Mouse (Mus musculus) kidney, embryonic 16.5 days (tissue): ENCODE measurements around the gene Ccdc159. TPM values are rescaled to one million over a fixed set of nuclear protein-coding genes. Genes with fewer than 3 reads are reported as not detected.

ENCODE experiments used
- ATAC-seq: fragments of 200-750 bp; cut with Nextera tagmentation; 2 replicates; pipeline ENCODE4 v1.8.0; 2017; ENCODE audit warnings: moderate TSS enrichment; ENCODE audit not compliant: low FRiP score, low TSS enrichment
- H3K27ac ChIP-seq: fragments of 300-500 bp; sonication (generic); 2 replicates; pipeline ENCODE4 v1.5.1; 2014; ENCODE audit warnings: low read length
- H3K27me3 ChIP-seq: fragments of 300-500 bp; sonication (generic); 2 replicates; pipeline ENCODE4 v1.6.1; 2014; ENCODE audit warnings: low read length, control low read depth, mixed read lengths; ENCODE audit not compliant: insufficient read depth
- H3K36me3 ChIP-seq: fragments of 300-500 bp; sonication (generic); 2 replicates; pipeline ENCODE4 v1.6.1; 2014; ENCODE audit warnings: low read length, control low read depth, mixed read lengths; ENCODE audit not compliant: insufficient read depth
- H3K4me1 ChIP-seq: fragments of 300-500 bp; sonication (generic); 2 replicates; pipeline ENCODE4 v1.6.1; 2014; ENCODE audit warnings: low read length, control low read depth, mixed read lengths; ENCODE audit not compliant: insufficient read depth
- H3K4me2 ChIP-seq: fragments of 300-500 bp; sonication (generic); replicated peaks from 2 replicates; pipeline ENCODE4 v1.6.1; 2014; ENCODE audit warnings: low read depth, low read length
- H3K4me3 ChIP-seq: fragments of 300-500 bp; sonication (generic); 2 replicates; pipeline ENCODE4 v1.5.1; 2014; ENCODE audit warnings: mild to moderate bottlenecking, low read length
- H3K9ac ChIP-seq: fragments of 300-500 bp; sonication (generic); replicated peaks from 2 replicates; pipeline ENCODE4 v1.6.1; 2014; ENCODE audit warnings: low read length
- H3K9me3 ChIP-seq: fragments of 300-500 bp; sonication (generic); 2 replicates; pipeline ENCODE4 v1.6.1; 2016; ENCODE audit warnings: low read length, control low read depth
- whole genome bisulfite sequencing: fragments of 180-500 bp; shearing (Covaris S2); extraction: QIAGEN DNeasy Blood & Tissue Kit; methylation state at CpG from one replicate; pipeline ENCODE4 v1.1.7; 2014; 5-methylcytosine and 5-hydroxymethylcytosine counted together
- polyA plus RNA-seq: library from polyadenylated mRNA; unstranded; fragments of >200 nt; fragmentation: Nextera tagmentation; extraction: Ambion mirVana; gene quantifications from 2 replicates; pipeline ENCODE4 v1.2.1, GENCODE M21; 2015

Gene Ccdc159
- polyA plus RNA-seq, 1 experiment from 2014 or later = 5.4 TPM

DNA sequence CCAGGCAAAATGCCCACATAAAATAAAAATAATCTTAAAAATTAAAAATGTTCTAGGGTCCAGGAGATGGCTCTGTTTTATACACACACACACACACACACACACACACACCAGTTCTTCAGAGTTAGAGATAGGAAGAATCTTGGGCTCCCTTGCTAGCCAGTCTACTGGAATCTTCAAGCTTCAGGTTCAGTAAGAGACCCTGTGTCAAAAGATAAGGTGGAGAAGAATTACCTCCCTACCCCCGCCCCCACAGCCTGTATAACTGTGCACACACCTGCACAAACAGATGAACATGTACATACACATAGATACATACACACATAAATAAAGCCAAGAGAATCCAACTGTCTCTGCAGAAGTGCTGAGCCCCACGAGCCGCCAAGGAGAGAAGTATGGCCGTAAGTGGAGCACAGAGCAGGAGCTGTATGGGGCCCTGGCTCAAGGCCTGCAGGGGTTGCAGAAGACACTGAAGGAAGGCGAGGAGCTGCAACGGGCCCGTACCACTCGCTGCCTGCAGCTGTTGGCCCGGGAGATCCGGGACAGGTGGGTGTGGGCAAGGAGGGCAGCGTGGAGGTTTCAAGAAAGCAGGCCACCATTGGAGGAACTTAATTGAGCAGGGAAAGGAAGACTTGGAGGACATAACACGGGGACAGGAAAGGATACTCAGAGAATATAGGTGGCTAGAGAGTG is 5.3 kb downstream of the Ccdc159 start:
- H3K27me3 ChIP-seq = no peaks in the 10 kb centered on the region
- 55% methylated on average over 12 of the region's 12 CpGs for WGBS
- ATAC-seq = no peak
- no peak overlapping the region for H3K27ac ChIP-seq
- H3K9ac ChIP-seq = no peak overlapping the region
- no peaks in the 10 kb centered on the region for H3K9me3 ChIP-seq
- no peak overlapping the region for H3K4me2 ChIP-seq
- H3K36me3 ChIP-seq = no peaks in the 10 kb centered on the region
- H3K4me1 ChIP-seq = peaks cover 10% of the 10 kb centered on the region
- H3K4me3 ChIP-seq = no peak overlapping the region

DNA sequence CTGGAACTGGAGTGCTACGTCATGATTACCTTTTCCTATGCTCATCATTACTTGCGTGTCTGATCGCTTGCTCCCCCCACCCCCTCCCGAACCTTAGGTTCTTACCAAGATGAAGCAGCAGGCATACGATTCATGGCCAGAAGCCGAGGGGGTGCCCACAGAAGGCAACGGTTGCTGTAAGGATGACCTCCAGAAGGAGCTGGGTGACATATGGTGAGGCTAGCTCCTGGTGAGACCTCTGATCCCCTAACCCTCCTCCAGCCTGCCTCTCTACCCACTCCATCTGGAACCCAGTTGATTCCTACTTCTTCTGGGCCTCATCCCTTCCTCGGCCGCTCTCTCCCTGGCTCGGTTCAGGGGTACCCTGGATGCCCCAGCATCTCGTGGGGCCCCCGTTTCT is 6.8 kb downstream of the Ccdc159 start:
- Histone ChIP-seq H3K27ac (no peak overlapping the region), H3K4me1 (peaks cover 9% of the 10 kb centered on the region; the same call in 1 of the 2 replicates), H3K9me3 (no peaks in the 10 kb centered on the region), H3K4me2 (no peak overlapping the region), H3K4me3 (no peak overlapping the region), H3K36me3 (no peaks in the 10 kb centered on the region), H3K9ac (no peak overlapping the region), H3K27me3 (no peaks in the 10 kb centered on the region)
- ATAC-seq = no peak
- 89% methylated on average over 12 of the region's 12 CpGs for WGBS

DNA sequence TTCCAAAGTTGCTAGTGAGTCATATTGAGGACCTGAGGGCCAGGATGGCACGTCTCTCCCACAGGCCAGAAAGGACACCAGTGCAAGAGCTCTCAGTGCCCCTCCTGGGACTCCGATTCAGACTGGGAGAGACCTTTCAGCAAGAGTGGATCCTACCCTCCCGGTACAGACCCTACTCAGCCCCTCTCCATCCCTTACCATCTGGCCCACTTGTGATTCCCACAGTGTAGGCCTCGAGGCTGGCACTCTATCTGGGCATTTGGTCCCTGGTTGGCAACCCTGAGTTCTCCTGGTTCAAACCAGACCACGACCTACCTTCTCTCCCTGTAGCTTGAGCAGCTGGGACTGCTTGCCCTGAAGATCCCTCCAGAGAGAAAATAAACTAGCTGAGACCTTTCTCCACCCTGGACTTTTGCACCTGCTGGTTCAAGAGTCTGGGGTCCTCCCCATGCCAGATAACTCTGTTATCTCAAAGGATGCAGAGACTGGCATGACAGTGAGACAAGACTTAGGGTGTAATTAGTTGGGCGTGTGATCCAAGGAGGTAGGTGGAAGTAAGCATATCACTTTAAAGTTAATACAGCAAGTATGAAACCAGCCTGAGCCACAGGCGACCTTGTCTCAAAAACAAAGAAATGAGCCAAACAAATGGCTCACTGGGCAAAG is 8.3 kb downstream of the Ccdc159 start:
- no peak overlapping the region for H3K9ac ChIP-seq
- H3K4me2 ChIP-seq = no peak overlapping the region
- H3K9me3 ChIP-seq = no peaks in the 10 kb centered on the region
- H3K4me3 ChIP-seq = no peak overlapping the region
- no peaks in the 10 kb centered on the region for H3K27me3 ChIP-seq
- no peak overlapping the region for H3K27ac ChIP-seq
- peaks cover 9% of the 10 kb centered on the region; the same call in 1 of the 2 replicates for H3K4me1 ChIP-seq
- ATAC-seq = no peak
- 86% methylated on average over 7 of the region's 7 CpGs for WGBS
- no peaks in the 10 kb centered on the region for H3K36me3 ChIP-seq

DNA sequence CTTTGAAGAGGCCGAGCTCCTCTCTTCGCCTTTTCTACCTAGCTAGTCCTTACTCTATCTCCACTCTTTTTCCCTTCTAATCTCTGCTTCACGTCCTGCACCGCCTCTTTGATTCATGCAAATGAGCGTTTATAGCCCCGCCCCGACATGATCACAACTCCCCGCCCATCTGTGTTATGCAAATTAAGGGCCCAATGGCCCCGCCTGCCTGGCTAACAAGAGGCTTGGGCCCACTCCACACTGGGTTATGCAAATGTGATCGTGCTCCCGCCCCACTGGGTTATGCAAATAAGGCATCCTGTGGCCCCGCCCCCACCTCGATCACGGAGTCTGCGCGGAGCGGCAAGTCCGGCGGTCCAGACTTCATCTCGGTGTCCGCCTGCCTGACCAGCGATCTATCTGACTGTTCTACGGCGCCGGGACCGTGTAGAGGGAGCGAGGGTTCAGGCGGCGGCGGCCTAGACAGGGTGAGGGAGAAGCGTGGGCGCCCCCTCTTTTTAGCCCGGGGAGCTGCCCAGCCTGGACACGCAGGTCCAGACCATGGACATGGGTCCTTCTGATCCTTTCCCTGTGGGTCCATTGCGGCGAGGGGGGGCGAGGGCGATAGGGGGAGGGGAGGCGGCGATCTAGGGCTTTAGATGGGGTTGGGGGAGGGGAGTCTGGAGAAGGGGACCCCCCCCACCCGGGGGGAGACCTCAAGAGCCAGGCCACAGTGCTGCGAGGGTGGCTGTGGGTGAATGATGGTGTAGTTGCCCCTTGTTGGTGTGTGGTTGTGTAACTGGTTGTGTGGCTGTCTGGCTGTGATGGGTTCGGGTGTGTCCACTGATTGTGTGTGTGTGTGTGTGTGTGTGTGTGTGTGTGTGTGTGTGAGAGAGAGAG is 9.7 kb downstream of the Ccdc159 start, which contains the start of gene Plppr2:
Gene Plppr2, plus strand, starts transcription at position 342 of the 879 bp plus-strand sequence.
- Histone ChIP-seq H3K36me3 (no peaks in the 10 kb centered on the region), H3K27ac (peak within 1 kb of the TSS; percentile 31; the same call in 1 of the 2 replicates), H3K9ac (peak within 1 kb of the TSS; percentile 67), H3K4me3 (peak within 1 kb of the TSS; percentile 65), H3K4me2 (peak within 1 kb of the TSS; percentile 75), H3K4me1 (peaks cover 9% of the 10 kb centered on the region; the same call in 1 of the 2 replicates), H3K27me3 (no peaks in the 10 kb centered on the region), H3K9me3 (no peaks in the 10 kb centered on the region)
- ATAC-seq = peak; percentile 98
- WGBS = 3% methylated on average over 41 of the region's 43 CpGs

DNA sequence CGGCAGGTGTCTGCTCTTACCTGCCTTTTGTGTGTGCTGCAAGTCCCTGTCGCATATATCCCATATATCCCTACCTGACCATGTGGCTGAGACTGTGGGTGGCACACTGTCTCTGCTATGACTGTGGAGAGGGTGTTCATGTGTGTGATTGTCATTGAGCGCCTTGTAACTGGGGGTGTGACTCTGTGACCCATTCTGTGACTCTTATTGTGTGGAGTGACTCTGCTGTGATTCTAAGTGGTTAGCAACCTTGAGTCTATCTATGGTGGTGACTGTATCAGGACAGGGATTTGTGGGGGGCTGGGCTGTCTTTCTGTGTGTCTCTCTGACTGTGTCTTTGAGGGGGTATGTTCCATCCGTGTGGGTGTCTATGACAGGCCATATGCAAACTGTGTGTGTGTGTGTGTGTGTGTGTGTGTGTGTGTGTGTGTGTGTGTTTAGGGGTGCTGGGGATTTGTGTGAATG is 10.5 kb downstream of the Ccdc159 start:
- H3K27ac ChIP-seq = no peak overlapping the region
- WGBS = 79% methylated on average over 4 of the region's 4 CpGs
- no peaks in the 10 kb centered on the region for H3K36me3 ChIP-seq
- peaks cover 9% of the 10 kb centered on the region; the same call in 1 of the 2 replicates for H3K4me1 ChIP-seq
- no peak overlapping the region for H3K9ac ChIP-seq
- H3K27me3 ChIP-seq = no peaks in the 10 kb centered on the region
- H3K9me3 ChIP-seq = no peaks in the 10 kb centered on the region
- peak overlapping the region; percentile 75 for H3K4me2 ChIP-seq
- no peak overlapping the region for H3K4me3 ChIP-seq
- no peak for ATAC-seq

DNA sequence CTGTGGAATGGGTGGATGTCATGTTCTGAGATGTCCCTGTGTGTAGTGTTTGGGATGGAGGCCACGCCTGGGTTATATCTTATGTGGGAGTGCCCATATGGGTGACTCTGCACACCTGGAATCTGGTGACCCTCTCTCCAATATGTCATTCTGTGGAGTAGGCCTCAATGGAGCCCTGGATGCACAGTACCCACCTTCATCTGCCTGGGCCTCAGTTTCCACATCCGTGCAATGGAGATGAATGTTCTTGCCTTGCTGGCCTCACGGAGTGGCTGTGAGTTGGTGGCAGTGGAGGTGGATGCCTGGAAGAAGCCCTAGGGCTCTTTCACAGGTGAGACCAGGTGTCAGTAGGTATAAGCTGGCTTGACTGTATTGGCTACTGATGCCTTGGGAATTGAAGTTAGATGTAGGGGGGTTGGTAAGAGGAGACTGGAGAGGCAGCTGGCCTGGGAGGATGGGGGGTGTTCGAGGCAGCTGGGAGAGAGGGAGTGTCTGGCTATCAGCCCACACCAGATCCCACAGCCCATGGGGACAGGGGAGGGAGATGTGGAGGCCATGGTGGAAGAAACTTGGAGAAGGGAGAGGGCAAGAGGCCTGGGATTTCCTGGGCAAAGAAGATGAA is 11.1 kb downstream of the Ccdc159 start:
- Histone ChIP-seq H3K4me2 (no peak overlapping the region), H3K4me3 (no peak overlapping the region), H3K4me1 (peaks cover 9% of the 10 kb centered on the region; the same call in 1 of the 2 replicates), H3K9me3 (no peaks in the 10 kb centered on the region), H3K27ac (no peak overlapping the region), H3K9ac (no peak overlapping the region), H3K27me3 (no peaks in the 10 kb centered on the region), H3K36me3 (no peaks in the 10 kb centered on the region)
- 83% methylated on average over 4 of the region's 4 CpGs for WGBS
- no peak for ATAC-seq

DNA sequence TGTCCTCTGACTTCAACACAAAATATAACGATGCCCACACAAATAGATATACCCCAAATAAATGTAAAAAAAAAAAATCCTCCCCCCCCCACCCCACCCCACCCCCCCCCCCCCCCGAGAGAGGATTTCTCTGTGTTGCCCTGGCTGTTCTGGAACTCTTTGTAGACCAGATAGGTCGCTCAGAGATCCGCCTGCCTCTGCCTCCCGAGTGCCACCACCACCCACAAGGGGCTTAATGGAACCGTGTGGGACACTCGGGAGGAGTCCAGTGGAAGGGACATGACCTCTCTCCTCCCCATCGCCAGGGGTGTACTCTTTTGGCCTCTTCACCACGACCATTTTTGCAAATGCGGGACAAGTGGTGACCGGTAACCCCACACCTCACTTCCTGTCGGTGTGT is 15.8 kb downstream of the Ccdc159 start:
- no peak for ATAC-seq
- H3K4me2 ChIP-seq = no peak overlapping the region
- peaks cover 4% of the 10 kb centered on the region; the same call in 1 of the 2 replicates for H3K4me1 ChIP-seq
- 80% methylated on average over 11 of the region's 12 CpGs for WGBS
- H3K36me3 ChIP-seq = no peaks in the 10 kb centered on the region
- H3K27ac ChIP-seq = no peak overlapping the region
- no peak overlapping the region for H3K9ac ChIP-seq
- H3K4me3 ChIP-seq = no peak overlapping the region
- 0 out of 2 replicates have a peak, but pooled peaks cover 4% of the 10 kb centered on the region for H3K27me3 ChIP-seq
- no peaks in the 10 kb centered on the region for H3K9me3 ChIP-seq

DNA sequence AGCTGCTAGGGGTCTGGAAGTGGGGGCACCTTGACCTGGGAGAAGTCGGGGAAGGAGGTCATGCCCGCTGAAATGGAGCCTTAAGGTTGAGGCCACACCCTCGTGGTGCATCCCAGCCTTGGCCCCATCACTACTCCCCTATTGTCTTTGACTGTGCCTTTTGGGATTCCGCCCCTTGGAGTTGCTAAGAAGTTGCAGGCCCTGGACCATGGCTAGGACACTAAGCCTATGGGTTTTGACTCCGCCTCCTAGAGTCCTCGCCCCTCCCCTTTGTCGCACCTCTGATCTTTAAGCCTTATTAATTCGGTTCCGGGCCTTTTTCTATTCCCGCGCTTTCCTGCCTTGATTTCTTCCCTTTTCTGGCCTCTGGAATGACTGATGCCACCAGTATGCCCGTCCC is 16.4 kb downstream of the Ccdc159 start:
- H3K36me3 ChIP-seq = no peaks in the 10 kb centered on the region
- WGBS = 50% methylated on average over 12 of the region's 12 CpGs
- peaks cover 4% of the 10 kb centered on the region; the same call in 1 of the 2 replicates for H3K4me1 ChIP-seq
- no peak overlapping the region for H3K4me2 ChIP-seq
- no peak overlapping the region for H3K27ac ChIP-seq
- ATAC-seq = no peak
- H3K9ac ChIP-seq = no peak overlapping the region
- 0 out of 2 replicates have a peak, but pooled peaks cover 6% of the 10 kb centered on the region for H3K27me3 ChIP-seq
- no peak overlapping the region for H3K4me3 ChIP-seq
- H3K9me3 ChIP-seq = no peaks in the 10 kb centered on the region

DNA sequence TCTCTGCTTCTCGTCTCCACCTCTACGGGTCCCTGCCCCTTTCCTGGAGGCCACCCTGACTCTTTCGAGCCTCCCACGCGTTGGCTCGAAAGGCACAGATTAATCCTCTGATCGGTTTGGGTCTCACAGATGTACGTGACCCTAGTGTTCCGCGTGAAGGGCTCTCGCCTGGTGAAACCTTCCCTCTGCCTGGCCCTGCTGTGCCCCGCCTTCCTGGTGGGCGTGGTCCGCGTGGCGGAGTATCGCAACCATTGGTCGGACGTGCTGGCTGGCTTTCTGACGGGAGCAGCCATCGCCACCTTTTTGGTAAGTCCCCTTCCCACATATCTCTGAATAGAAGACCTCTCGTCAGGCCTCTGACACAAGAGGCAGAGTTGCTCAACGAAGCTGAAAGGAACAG is 17.0 kb downstream of the Ccdc159 start:
- Histone ChIP-seq H3K36me3 (no peaks in the 10 kb centered on the region), H3K9ac (no peak overlapping the region), H3K27me3 (0 out of 2 replicates have a peak, but pooled peaks cover 6% of the 10 kb centered on the region), H3K9me3 (no peaks in the 10 kb centered on the region), H3K4me3 (0 out of 2 replicates have a peak overlapping the region, but pooled peaks have one; percentile 6), H3K4me1 (peaks cover 4% of the 10 kb centered on the region; the same call in 1 of the 2 replicates), H3K4me2 (peak overlapping the region; percentile 31; the same call in 1 of the 2 replicates), H3K27ac (no peak overlapping the region)
- ATAC-seq = no peak
- WGBS = 9% methylated on average over 23 of the region's 23 CpGs
